Mouse (Mus musculus) stomach, postnatal 0 days (tissue): ENCODE results near the gene Ptpn14.

ENCODE experiments used
- CTCF ChIP-seq: IDR thresholded peaks from 2 replicates; pipeline ENCODE4 v1.5.1; 2016; ENCODE audit warnings: antibody characterized with exemption, low read depth, mild to moderate bottlenecking, moderate library complexity
- EP300 ChIP-seq: optimal IDR thresholded peaks from 2 replicates; pipeline ENCODE3; 2016; ENCODE audit warnings: antibody characterized with exemption

DNA sequence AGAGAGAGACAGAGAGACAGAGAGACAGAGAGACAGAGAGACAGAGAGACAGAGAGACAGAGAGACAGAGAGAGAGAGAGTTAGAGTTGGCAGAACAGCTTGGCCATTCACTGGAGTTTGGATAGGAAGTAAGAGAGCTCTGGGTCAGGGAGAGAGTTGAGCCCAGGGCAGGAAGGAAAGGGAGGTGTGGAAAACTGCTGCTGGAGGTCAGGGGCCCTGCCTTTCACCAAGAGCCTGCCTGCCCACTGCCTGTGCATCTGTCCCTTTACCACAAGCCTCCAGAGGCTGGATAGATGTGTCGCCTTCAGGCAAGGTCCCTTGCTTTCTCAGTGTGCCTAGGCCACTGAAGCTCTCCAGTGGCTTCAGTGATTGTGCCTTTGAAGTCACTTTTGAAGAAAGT is 46.7 kb downstream of the Ptpn14 start:
- TF ChIP-seq CTCF (no peak), EP300 (no peak)
